Mouse (Mus musculus) gastrocnemius, postnatal 25 days (tissue): ENCODE measurements around the gene Cd300lb. TPM values are rescaled to one million over a fixed set of nuclear protein-coding genes. Genes with fewer than 3 reads are reported as not detected.

Experiments used
- DNase-seq: peaks from one replicate; pipeline ENCODE4 v3.0.0; 2022
- total RNA-seq, 2 experiments: library from RNA; stranded (reverse); gene quantifications; 1 replicate in 1 of 2; 2 replicates in 1 of 2; pipeline ENCODE4 v1.2.3; 2021

Cd300lb gene
- total RNA-seq, 2 experiments from 2014 or later: 0.19 TPM; not detected in 1

- no peak for DNase-seq
Observed at GRCm38 (mm10) chr11:114883251-114883789, 50.9 kb downstream of the Cd300lb start.

- no peak for DNase-seq
Observed at GRCm38 (mm10) chr11:114880589-114880988, 53.6 kb downstream of the Cd300lb start.

- DNase-seq: no peak
Observed at GRCm38 (mm10) chr11:114880185-114880584, 54.0 kb downstream of the Cd300lb start.

- no peak for DNase-seq
Observed at GRCm38 (mm10) chr11:114879666-114880065, 54.5 kb downstream of the Cd300lb start.

GRCm38 (mm10) chr11:114877145-114877544 is 57.0 kb downstream of the Cd300lb start:
- no peak for DNase-seq

GRCm38 (mm10) chr11:114876621-114877020 is 57.6 kb downstream of the Cd300lb start:
- no peak for DNase-seq

- no peak for DNase-seq
Observed at GRCm38 (mm10) chr11:114876176-114876575, 58.0 kb downstream of the Cd300lb start.

- no peak for DNase-seq
Observed at GRCm38 (mm10) chr11:114875301-114875801, 58.8 kb downstream of the Cd300lb start.

GRCm38 (mm10) chr11:114874226-114875145 is 59.7 kb downstream of the Cd300lb start:
- DNase-seq: no peak

- DNase-seq: peak; percentile 18
Observed at GRCm38 (mm10) chr11:114873022-114873817, 61.0 kb downstream of the Cd300lb start.

Other genes with a start within 250 kb of the Cd300lb start
- under 1 TPM; 0.24 to 0.61 TPM for gene Dnaic2, start 207.0 kb downstream of the Cd300lb start, total RNA-seq
- 1 to 10 TPM; 1.3 to 2.0 TPM for gene Kif19a, start 169.0 kb downstream of the Cd300lb start, total RNA-seq
- gene Btbd17, start 138.4 kb downstream of the Cd300lb start, total RNA-seq: not detected
- not detected for gene Gpr142, start 135.5 kb downstream of the Cd300lb start, total RNA-seq
- gene Gprc5c, start 83.2 kb downstream of the Cd300lb start, total RNA-seq: 10 to 100 TPM; 31.2 to 47.0 TPM
- gene Cd300a, start 44.3 kb downstream of the Cd300lb start, total RNA-seq: under 1 TPM; 0.43 to 0.72 TPM
- gene Cd300c, start 34.8 kb upstream of the Cd300lb start, total RNA-seq: not detected
- gene Cd300ld, start 55.5 kb upstream of the Cd300lb start, total RNA-seq: under 1 TPM; 0.13 to 0.35 TPM
- under 1 TPM in 1 of 2 experiments, not detected in 1; 0.54 TPM for gene Cd300c2, start 67.5 kb upstream of the Cd300lb start, total RNA-seq
- not detected for gene Cd300ld2, start 81.8 kb upstream of the Cd300lb start, total RNA-seq
- gene Cd300ld4, start 92.6 kb upstream of the Cd300lb start, total RNA-seq: not detected
- gene Cd300ld5, start 103.4 kb upstream of the Cd300lb start, total RNA-seq: 1 to 10 TPM in 1 of 2 experiments, not detected in 1; 3.5 TPM
- 1 to 10 TPM; 1.2 to 3.7 TPM for gene Cd300ld3, start 114.0 kb upstream of the Cd300lb start, total RNA-seq
- gene Cd300e, start 127.8 kb upstream of the Cd300lb start, total RNA-seq: not detected
- gene Rab37, start 157.0 kb upstream of the Cd300lb start, total RNA-seq: under 1 TPM in 1 of 2 experiments, not detected in 1; 0.19 TPM
- not detected for gene Cd300lf, start 199.6 kb upstream of the Cd300lb start, total RNA-seq
- 1 to 10 TPM; 2.3 to 3.9 TPM for gene Slc9a3r1, start 229.0 kb upstream of the Cd300lb start, total RNA-seq